Mouse (Mus musculus): ENCODE data around the gene Zfp53.
"Not testable (repeated sequence)": the region's sequence is repeated elsewhere in the genome, so short reads cannot be mapped to it uniquely, and the experiment has no call there.

The Zfp53 gene

GRCm38 (mm10) chr17:21488760-21489499 lies at the start of gene Zfp53:
Gene Zfp53, plus strand, starts transcription at chr17:21488998.
- DNase-seq = peak; percentile 86

GRCm38 (mm10) chr17:21449669-21450068 lies 39.1 kb upstream of the Zfp53 start:
- peak; percentile 65 for DNase-seq

GRCm38 (mm10) chr17:21450138-21450704 lies 38.6 kb upstream of the Zfp53 start, which contains the start of gene Zfp51:
Gene Zfp51, plus strand, starts transcription at chr17:21450374.
- peak; percentile 87 for DNase-seq

GRCm38 (mm10) chr17:21463550-21463949 lies 25.2 kb upstream of the Zfp53 start:
- no peak for DNase-seq

- no peak for DNase-seq
Observed at GRCm38 (mm10) chr17:21472032-21472652, 16.7 kb upstream of the Zfp53 start.

- DNase-seq = no peak
Observed at GRCm38 (mm10) chr17:21472653-21473307, 16.0 kb upstream of the Zfp53 start.

- DNase-seq = no peak
Observed at GRCm38 (mm10) chr17:21473362-21474190, 15.2 kb upstream of the Zfp53 start.

GRCm38 (mm10) chr17:21474729-21475128 lies 14.1 kb upstream of the Zfp53 start:
- not testable (repeated sequence) for DNase-seq

- DNase-seq = not testable (repeated sequence)
Observed at GRCm38 (mm10) chr17:21475290-21475689, 13.5 kb upstream of the Zfp53 start.

- DNase-seq = not testable (repeated sequence)
Observed at GRCm38 (mm10) chr17:21476351-21476750, 12.4 kb upstream of the Zfp53 start.

- not testable (repeated sequence) for DNase-seq
Observed at GRCm38 (mm10) chr17:21478103-21478777, 10.6 kb upstream of the Zfp53 start.

GRCm38 (mm10) chr17:21489500-21490001 lies 753 bp downstream of the Zfp53 start:
- no peak for DNase-seq

GRCm38 (mm10) chr17:21501365-21501764 lies 12.6 kb downstream of the Zfp53 start:
- DNase-seq = no peak

GRCm38 (mm10) chr17:21504524-21504923 lies 15.7 kb downstream of the Zfp53 start:
- DNase-seq = no peak

GRCm38 (mm10) chr17:21506258-21506657 lies 17.5 kb downstream of the Zfp53 start:
- no peak for DNase-seq

- DNase-seq = no peak
Observed at GRCm38 (mm10) chr17:21509756-21510155, 21.0 kb downstream of the Zfp53 start.

- peak; percentile 58 for DNase-seq
Observed at GRCm38 (mm10) chr17:21515403-21516105, 26.8 kb downstream of the Zfp53 start.

- peak; percentile 40 for DNase-seq
Observed at GRCm38 (mm10) chr17:21516201-21517129, 27.7 kb downstream of the Zfp53 start.

- no peak for DNase-seq
Observed at GRCm38 (mm10) chr17:21517130-21517671, 28.4 kb downstream of the Zfp53 start.

GRCm38 (mm10) chr17:21526270-21526669 lies 37.5 kb downstream of the Zfp53 start:
- no peak for DNase-seq

All from cerebellum, adult 9-11 months (tissue).